Mouse (Mus musculus): ENCODE results near the gene Ifnar2.
A peak's percentile ranks its signal among the peaks of the same experiment; 100 is the strongest.

The Ifnar2 gene

DNA sequence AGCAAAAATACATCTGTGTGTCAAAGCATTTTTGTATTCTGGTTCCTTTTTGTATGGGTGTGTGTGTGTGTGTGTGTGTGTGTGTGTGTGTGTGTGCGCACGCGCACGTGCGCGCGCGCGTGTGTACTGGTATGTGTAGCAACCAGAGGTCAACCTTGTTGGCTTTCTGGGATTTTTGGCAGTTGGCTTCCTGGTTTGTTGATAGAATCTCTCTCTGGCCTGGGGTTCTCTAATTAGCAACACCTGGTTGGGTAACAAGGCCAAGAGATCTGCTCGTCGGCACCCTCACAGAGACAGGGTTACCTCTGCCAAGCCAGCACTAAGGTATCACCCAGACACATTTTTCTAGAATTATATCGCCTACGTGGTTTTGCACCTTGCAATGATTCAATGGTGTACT lies 13.1 kb upstream of the Ifnar2 start:
- no peak for DNase-seq

DNA sequence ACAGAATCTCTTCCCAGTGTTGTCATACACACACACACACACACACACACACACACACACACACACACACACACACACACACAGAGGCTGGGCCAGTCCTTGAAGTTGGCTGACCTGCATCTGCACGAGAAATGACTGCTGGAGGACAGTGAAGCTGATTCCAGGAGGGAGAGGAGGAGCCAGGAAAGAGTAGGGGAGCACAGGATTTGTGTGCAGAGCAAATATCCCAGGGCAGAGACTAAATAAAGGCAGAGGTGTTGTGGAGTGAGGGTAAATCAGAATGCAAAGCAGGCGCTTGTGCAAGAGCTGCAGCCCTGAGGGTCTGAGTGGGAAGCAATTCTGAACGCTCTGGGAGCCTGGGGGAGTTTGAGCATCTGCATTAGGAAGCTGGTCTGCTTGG lies 12.4 kb upstream of the Ifnar2 start:
- no peak for DNase-seq

DNA sequence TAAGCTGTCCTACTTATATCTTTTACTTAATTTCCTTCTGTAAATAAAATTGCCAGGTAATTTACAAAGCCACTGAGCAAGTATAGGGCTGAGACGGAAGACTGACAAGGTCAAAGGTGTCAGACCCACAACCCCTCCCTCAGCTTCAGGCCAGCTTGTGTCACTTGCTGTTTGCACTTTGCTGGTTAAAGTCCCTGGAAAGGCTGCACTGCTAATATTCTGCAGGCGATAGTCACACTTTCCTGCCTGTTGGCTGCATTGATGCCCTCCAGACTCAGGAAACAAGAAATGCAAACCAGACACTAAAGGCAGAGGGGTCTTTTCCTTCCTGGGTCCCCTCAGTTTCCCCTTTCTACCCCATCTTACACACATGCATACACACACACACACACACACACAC lies 10.6 kb upstream of the Ifnar2 start:
- DNase-seq = no peak

DNA sequence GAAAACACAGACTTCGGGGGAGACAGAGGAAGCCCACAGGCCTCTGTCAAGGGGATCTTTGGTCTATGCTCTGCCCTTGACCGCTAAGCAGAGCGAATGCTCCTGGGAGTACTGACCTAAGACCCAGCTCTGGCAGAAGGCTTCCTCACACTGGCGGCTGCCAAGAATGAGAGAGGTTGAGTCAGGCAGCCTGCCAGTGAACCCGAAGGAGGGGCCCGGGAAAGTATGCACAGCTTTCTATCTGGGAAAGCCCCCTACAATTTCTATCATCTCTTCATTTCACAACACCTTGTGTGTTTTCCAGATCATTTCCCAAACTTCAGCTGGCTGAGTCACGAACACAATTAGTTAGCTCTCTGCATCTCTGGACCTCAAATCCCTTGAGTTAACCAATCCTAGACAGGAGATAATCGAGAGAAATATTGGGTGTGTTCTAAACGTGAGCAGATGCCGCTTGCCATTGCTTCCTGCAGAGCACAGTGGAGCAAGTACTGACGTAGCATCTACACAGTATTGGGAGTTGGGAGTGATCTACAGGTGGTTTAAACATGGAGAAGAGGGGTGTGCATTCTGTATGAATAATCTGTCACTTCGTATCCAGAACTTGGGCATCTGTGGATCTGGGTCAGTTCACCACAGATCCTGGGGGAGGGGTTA lies 9.8 kb upstream of the Ifnar2 start:
- DNase-seq = peak; percentile 38

DNA sequence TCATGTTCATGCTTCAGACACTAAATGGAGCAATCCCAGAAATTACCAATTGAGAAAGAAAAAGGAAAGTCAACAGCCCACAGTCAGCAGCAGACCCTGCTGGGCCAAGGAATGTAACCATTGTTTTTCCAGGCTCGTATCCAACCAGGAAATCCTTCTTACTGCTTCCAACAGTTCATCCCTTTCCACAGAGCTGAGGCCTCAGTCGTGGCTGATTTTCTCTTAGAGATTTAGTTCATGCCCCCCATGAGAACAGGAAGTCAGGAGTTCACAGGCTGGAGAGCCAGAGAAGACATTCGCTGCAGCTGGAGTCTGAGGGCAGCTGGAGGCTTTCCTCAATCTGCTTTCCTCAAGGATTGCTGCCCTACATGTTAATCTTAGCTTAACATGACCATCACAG lies 9.1 kb upstream of the Ifnar2 start:
- DNase-seq = no peak

DNA sequence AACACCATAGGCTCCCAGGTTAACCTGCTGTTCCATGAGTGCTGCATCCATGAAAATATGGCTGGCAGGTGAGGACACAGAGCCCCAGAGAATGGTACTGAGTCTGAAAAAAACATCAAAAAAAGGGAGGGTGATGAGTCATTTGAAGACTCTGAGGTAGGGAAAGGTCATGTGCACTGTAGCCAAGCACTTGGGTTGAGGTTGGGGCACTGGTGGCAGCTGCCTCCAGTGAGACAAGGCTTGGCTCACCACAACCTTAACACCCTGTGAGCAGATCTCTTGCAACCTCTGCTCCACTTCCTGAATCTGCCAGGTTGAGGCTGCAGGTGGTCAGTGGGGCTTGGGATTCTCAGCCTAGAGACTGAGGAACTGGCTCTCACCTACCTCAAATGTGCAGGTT lies 6.0 kb upstream of the Ifnar2 start:
- no peak for DNase-seq

DNA sequence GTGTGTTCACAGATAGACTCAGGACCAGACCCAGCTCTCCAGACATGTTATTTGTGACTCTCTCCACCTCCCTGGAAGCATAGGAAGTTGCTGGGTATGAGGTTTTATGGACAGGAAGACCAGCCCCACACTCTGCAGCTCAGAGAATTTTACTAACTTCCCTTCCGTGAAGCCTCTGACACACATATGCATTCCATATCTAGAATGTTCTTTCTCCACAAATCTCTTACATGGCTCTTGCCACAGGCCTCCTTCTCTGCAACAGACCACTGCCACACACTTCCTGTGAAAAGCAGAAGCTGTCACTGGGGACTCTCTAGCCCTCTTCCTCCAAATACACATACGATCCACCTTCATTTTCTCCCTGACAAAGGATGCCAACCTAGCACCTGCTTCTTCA lies 5.5 kb upstream of the Ifnar2 start:
- no peak for DNase-seq

DNA sequence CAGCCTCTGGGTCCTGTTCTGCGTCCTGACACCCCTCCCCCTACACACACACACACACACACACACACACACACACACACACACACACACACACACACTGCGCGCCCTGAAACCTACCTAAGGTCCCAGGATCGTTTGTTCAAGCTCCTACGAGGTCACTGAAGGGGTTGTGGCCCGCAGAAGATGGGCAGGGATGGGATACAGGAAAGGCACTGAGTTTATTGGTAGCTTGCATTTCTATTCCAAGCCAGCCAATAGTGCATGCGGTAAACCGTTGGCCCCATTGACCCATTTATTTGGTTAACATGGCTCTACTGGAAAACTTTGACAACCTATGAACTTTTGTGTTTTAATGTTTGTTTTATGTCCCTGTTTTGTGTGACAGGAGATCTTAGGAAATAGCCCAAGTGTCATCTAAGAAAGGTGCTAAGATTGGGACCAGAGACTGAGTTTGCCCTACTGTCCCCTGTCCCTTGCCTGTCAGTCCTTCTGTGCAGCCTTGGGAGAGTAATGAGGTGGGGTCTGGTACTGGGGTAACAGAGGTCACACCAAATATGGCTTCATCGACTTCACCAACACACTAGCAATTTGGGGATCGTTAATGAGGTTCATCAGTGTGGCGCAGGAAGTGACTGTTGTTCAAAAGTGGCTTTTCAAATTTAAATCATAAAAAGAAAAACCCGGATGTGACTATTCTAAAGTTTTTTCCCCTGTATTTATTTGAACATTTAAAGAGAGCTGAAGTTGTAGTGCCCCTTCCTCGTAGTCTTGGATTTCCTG lies 1.1 kb downstream of the Ifnar2 start:
- no peak for DNase-seq

DNA sequence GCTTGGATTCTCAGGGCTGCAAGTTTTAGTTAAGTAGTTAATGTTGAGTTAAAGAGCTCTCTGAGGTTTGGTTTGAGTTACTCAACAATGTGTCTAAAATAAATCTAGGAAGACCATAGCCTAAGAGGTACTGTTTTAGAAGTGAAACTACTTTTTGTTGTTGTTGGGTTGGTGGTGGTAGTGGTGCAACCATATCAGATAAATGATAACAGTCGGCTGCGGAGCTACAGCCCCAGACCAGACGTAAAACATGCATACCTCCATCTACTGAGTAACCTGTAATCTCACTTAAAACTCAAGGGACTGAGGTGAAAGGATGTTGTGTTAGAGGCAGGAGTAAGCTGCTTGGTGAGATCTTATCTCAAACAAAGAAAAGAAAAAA lies 1.7 kb downstream of the Ifnar2 start:
- DNase-seq = no peak

DNA sequence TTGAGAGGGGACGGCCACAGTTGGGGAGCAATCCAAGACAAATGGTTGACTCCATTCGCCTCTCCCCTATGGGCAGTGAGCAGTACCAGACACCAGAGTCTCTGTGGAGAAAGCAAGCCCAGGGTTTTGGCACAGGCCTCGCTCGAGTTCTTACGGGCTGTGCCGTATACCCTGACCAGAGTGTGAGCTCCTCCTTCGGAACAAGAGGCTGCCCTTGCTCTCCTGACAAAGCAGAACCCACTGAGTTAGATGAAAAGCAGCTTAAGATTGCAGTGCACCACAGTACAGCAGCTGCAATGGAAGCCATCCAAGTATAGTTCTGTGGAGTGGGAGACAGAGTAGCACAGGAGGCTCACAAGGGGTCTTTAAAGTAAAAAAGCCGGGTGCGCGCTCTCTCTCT lies 4.1 kb downstream of the Ifnar2 start:
- no peak for DNase-seq

DNA sequence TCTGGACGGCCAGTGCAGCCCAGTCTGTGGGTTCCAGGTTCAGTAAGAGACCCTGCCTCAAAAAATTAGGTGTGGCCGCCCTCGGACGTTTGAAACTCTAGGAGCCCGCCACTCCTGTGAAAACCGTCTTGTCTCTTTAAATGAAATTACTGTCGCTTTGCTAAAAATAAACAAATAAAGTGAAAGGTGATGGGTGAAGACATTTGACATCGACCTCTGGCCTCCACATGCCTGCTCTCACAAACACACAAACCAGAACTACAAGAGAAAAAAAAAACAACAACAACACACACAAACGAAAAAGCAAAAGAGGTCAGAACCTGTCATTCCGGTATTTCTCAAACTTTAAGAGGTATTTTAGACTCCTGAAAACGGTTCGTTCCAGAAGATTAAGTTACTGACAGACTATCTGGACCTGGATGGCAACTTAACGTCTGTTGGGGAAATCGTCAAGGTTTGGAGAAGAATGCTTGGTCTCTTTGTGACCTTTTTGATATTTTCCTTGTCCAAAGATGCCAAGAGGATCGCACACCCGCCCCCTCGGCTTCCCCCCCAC lies 5.9 kb downstream of the Ifnar2 start:
- DNase-seq = no peak

DNA sequence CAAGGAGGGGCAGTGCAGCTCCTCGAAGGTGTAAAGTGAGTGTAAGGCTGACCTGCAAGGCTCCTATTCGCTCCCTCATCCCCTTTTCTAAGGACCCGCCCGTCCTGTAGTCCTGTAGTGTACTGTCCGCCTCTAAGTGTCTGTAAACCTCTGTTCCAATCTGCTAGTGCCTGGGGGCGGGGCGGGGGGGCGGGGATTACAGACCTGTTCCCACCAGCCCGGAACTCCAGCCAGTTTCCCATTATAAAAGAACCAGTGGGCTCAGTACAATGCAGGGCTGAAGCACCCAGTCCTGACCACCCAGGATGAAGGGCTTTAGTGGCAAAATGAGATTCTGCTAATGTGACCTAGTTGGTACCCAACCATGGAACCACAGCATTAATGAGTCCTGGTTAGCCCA lies 6.4 kb downstream of the Ifnar2 start:
- DNase-seq = peak; percentile 87

DNA sequence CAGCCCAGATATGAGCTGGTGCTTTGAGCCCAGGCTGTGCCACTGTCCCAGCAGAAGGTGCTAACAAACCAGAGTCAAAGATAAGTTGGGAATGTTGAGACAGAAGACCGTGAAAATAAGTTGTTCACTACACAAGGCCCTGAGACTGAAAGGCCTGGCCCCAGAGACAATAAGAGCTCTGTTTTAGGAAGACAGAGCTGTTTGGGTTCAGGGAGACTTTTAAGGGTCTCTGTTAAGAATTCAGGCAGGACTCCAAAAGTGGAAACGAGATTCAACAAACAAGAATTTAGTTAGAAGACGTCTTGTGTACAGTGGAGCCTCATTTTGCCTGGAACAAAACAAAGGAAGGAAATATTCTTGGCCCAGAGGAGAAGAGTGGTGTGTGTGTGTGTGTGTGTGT lies 6.8 kb downstream of the Ifnar2 start:
- DNase-seq = no peak

DNA sequence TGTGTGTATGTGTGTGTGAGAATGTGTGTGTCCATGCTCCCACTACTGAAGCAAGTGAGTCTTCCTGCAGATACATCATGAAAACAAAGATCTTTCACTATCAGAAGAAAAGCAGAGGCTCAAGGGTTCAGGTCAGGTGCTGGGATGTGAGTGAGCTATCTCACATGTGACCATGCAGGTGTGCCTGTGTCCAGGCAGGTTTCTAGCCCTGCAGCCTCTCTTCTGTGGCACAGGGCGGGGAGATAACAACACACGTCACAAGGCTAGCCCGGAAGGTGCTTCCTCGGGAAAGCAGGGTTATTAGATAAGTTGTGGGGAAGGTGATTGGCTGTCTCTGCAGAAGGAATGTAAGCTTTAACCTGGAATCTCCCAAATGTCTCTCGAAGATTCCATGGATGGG lies 7.6 kb downstream of the Ifnar2 start:
- DNase-seq = no peak

DNA sequence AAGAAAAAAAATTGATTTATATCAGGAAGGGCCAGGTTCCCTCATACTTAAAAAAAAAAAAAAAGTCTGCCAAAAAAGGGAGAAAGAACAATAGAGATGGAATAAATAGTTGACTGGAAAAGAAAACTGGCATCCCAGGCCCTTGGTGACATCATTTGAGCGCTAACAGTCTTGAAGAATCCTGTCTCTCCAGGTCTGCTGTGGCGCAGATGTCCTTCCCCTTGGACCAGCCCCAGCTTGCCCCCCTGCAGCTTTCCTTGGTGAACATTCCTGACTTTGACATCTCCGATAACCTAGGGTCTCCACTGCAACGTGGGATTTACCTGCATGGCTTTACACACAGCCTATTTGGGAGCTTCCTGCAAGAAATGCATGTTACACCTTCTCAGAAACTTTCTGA lies 9.0 kb downstream of the Ifnar2 start:
- no peak for DNase-seq

DNA sequence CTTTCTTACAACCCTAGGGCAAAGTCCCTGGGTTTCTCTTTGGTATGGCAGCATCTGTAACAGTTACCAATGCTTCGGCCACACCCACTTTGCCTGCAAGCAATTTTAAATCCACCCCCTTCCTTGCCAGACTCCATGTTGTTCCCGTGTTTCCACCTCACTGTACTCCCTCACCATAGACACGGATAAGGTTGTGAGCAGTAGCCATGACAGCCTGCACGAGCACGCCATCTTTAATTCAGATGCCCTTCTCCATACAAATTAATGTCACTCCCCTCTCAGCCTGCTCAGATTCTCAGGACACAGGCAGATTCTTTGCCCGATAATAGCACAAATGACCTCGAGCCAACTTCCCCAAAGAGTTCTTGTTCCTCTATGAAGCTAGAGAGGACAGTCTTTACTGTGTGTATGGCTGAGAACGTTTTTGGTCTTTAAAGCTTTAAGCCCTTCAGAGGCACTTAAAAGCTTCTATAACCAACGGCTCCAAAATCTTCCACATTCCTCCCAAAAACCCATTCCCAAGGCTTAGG lies 9.7 kb downstream of the Ifnar2 start:
- DNase-seq = no peak

DNA sequence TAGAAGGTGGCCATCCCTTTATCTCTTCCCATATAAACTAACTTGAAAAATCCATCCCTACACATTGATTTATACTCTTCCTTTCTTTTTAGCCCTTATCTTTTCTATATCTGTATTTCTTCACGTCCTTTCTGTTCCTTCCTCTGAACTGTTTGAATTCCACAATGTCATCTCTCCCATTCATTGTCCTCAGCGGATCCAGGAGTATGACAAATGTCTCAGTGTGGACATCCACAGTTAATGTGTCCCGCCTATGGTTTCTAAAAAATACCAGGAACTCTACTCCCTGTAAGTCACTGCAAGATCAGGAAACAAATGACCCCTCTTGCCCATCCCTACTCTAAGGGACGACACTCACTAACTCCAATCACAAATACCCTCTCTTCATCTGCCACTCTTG lies 11.6 kb downstream of the Ifnar2 start:
- no peak for DNase-seq

DNA sequence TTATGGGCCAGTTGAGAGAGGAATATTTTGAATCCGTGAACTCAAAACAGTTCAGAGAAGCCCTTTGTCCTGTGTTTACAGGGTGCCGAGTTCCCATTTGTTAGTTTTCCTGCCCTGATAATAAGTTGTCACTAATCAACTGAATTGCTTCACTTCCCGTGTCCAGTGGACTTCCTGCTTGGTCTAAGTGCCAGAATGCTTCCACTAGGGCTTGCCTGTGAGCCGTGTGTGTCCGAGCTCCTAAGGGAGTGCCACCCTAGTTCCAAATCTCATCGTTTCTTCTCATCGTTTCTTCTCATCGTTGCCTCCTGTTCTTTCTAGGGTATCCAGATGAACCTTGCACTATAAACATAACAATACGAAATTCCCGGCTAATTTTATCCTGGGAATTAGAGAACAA lies 13.0 kb downstream of the Ifnar2 start:
- peak; percentile 25 for DNase-seq

DNA sequence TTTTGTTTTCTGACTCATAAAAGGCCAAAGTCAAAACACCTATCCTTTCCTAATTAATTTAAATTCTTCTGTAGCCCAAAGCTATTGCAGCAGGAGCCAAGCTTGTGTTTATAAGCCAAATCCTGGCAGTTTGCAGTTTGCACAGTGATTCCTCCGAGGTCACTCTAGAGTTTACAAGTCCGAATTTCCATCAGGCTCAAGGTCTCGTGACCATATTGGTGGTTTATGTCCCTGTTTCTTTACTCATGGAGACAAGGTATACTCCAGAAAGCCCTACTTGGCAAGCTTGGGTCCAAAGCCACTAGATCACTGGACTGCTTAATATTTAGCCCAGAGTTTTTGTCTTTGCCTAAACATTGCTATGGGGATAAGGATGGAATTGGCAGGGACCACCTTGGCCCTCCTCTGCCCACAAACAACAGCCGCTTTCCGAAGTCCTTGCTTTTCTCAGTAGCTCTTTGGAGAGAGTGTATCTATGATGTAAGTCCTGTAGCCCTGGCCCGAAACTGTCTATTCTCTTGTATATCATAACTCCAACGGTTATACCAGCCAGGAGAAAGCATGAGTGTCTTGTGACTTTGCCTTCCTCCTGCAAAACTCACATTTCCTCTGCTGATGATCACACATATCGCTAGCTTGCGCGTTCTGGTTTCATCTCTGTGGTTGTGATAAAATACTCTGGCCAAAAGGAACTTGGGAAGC lies 14.0 kb downstream of the Ifnar2 start:
- no peak for DNase-seq

DNA sequence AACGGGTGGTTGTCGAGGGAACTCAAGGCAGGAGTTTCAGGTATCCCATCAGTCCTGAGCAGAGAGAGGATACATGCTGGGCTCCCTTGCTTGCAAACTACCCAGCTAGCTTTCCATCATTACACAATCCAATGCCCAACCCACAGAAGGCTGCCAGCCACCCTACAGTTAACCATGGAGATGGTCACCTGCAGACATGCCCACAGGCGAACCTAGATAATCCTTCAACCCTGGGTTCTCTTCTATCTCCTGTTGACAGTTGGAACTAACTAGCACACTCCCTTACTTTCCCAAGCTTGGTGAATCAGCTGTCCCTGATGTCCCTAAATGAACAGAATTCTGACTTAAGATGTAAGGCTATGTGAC lies 14.5 kb downstream of the Ifnar2 start:
- DNase-seq = no peak

DNA sequence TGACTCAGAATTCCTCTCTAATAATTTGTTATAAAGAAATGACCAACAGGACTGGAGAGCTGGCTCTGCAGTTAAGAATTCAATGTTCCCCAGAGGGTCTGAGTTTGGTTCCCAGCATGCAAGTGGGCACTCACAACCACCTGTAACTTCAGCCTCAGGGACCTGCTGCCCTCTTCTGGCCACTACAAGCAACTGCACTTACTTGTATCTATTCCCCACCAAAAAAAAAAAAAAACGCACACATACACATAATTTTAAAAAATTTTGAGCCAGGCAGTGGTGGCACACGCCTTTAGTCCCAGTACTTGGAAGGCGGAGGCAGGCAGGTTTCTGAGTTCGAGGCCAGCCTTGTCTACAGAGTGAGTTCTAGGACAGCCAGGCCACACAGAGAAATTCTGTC lies 17.5 kb downstream of the Ifnar2 start:
- peak; percentile 29 for DNase-seq

DNA sequence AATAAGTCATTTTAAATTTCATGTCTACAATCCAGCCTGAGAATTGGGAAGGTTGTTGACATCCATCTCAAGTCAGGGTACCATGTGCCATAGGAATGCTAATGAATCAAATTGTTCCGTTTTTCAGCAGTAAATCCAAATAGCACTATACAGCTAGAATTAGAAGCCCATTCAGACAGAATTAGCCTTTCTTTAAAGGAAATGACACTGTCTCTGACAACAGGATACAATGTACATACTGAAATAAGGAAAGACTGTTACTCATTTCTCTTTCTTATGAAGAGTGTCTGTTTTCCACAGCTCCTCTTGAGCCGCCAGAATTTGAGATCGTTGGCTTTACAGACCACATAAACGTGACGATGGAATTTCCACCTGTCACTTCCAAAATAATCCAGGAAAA lies 18.8 kb downstream of the Ifnar2 start, which contains the start of gene Gm21970:
TSS of gene Gm21970 (plus strand) at position 301 of the 400 bp plus-strand sequence.
- DNase-seq = no peak

DNA sequence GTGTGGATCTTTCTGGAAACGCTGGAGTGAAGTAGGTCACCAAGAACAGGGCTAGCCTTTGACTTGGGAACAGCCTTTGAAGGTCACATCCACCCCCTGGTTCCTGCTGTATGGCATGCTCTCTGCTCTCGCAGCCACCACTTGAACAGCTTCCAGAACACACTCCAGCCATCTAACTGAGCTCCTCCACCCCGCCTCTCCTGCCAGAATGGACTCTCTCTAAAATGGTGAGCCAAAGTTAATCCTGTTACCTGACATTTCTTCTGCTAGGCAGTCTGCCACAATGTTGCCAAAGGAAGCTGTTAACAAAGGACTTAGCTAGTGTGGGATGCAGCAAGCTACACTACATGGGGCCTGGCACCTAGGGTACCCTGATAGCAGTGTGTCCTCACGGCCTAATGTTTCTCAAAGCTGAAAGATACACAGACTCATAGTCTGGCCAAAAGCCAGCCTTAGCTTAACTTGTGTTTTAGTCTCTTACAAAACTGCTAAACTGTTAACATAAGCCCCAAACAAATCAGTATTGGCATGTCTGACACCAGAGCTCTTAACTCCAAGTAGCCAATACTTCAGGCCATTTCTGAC lies 22.3 kb downstream of the Ifnar2 start:
- no peak for DNase-seq

Measured in retina, postnatal 1 day (tissue).